Mouse (Mus musculus): ENCODE measurements around the gene Tmem53.
A peak's percentile ranks its signal among the peaks of the same experiment; 100 is the strongest.

Tmem53 gene

DNA sequence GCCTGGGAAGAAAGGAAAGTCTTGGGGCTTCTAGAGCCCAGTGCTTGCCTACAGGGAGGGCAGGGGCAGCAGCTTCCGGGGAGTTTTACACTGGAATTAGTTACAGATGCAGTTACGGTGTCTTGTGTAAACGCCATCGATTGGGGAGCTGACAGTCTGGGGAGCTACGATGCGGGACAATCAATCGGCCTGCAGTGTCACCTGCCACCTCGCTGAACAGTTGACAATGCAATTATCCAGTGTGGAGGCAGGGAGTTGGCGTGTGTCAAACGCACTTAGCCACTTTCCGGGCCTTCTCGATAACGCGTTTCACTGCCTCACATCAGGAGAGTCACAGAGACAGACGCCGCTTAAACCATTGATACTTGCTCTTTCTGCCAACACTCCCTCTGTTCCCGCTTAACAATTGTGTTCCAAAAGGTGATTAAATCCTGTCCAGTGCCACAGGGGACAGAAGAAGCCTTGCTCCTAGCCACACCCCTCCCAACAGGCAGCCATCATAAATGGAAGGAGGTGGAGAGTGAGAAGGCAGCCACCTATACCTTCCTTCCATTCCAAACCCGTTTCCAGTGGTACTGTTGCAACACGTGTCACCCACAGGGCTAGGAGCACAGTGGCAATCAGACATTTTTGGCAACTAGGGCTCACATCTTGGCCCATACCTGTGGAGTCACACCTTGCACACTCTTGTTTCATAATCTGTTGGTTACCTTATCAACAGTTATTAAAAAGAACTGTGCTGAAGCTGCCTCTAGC lies 29.5 kb downstream of the Tmem53 start:
- no peak for DNase-seq (ENCODE audit: low spot score in 2 of 2)

GRCm38 (mm10) chr4:117283271-117284191 lies 31.8 kb downstream of the Tmem53 start:
- DNase-seq (ENCODE audit: low spot score in 2 of 2): peak in 1 of 2 experiments; percentile 67

DNA sequence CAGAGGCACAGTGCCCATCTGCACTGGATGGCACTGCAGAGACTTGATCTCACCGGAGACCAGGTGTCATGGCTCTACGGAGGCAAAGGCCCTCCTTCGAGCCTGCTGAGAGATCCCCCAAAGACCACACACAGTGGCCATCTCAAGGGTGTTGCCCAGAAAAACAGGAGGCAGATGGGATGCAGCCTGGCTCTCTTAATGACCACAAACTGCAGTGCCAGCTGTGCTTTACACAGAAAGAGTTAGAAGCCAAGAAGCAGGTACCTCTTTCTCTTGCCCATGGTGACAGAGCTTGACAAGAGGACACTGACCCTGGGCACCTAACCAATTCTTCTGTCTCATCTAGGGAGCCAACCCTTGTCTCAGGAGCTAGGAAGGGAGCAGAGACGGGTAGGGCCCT lies 32.6 kb downstream of the Tmem53 start:
- no peak for DNase-seq (ENCODE audit: low spot score in 2 of 2)

GRCm38 (mm10) chr4:117288277-117288926 lies 36.7 kb downstream of the Tmem53 start:
- DNase-seq (ENCODE audit: low spot score in 2 of 2): no peak

DNA sequence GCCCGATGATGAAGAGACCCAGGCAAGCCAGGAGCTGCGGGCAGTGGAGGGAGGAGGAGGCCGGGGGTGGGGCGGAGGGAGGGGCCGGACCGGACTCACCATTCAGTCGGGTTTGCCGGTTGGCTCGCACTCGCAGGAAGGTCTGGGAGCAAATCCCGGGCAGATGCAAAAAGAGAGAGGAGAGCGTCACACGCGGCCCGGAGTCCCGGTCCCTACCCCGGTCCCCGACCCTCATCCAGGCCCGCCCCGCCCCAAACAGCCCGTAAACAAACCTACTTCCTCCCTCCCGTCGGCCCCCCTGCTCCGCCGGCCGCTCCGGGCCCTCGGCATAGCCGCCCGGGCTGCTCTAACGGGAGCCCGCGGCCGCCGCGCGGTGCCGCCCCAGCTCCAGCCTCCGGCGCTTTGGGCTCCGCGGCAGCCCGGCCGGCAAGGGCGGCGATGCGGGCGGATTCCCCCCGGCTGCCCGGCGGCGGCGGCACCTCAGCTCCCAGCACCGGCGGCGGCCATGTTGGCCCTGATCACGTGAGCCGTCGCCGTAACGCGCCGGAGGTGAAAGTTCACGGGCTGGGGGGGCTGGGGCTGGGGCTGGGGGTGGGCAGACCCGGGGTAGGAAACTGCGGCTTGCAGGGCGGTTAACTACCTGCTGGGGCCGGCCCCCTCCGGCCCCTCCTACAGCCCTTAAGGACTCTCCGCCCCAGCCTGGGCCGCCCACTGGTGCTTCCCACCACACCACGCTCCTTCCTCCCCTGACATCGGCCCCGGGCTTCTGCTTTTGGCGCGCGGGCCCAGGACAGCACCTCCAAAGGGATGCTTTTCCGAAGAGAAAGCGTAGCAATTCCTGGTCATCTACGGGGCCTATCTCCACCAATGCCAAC lies 37.4 kb downstream of the Tmem53 start:
- peak; percentile 56 to 71 for DNase-seq (ENCODE audit: low spot score in 2 of 2)

GRCm38 (mm10) chr4:117291696-117292095 lies 39.9 kb downstream of the Tmem53 start:
- DNase-seq (ENCODE audit: low spot score in 2 of 2): no peak

DNA sequence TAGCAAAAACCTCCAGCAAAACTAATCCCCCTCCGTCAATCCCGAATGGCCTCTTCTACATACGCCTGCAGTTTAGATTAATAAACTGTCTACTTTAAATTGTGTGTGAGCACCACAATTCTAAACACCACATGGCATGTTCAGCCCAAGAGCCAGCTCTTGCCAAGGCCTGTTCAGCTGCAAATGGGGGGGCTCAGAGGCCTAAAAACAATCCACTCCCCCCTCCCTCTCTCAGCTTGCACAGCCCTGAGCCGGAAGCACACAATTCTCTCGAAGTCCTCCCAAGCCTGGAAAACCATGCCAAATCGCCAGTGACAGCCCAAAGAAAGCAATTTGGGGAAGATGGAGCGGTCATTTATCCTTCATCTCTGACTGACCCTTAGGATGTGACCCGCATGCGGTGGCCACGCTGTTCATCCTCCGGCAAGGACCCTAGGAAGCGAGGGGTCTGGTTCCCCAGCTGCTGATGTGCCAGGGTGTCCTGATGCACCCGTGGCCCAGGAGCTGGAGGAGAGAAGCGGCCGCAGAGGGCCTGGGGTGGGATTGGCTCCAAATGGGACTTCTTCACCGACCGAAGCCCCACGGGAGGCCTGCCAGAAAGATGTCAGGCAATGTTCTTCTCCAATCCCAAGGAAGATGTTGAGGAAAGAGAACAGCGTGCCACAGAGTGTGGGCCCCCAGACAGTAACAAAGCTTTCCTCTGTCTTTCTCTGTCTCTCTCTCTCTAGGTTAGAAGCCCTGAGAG lies 45.3 kb downstream of the Tmem53 start:
- DNase-seq (ENCODE audit: low spot score in 2 of 2): no peak

DNA sequence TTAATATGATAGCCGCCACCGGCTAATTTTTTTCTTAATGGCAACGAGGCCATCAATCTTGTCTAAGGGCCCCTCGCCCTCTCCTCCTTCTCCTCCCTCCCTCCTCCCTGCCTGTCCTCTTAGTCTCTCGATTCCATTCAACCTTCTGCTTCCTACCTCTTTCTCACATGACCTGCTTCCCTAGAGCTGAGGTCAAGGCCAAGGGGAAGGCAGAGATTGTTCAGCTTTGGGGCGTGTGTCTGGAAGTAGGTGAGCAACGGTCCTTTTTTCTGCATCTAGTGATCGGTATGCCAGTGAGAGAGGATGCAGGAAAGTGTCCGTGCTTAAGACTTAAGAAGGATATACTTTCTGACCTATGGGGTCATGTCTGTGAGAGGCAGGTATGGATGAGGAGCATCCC lies 46.1 kb downstream of the Tmem53 start:
- DNase-seq (ENCODE audit: low spot score in 2 of 2): no peak

DNA sequence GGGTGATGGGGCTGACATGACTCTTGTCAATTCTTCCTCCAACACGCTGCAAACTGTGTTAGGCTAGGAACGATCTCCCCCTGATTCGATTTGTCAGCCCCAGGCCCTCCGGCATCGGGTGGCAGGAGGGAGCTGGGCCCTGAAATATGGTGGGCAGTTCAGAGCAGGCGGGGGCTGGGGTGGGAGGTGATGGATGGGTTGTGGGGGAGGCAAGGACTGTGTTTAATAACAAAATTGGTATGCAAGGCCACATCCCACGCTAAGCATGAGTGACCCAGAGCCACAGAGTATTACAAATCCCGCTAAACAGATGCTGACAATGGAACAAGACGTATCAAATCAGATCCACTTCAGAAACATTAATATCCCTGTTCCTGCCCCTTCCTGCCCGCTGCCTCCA lies 48.2 kb downstream of the Tmem53 start:
- DNase-seq (ENCODE audit: low spot score in 2 of 2): no peak

DNA sequence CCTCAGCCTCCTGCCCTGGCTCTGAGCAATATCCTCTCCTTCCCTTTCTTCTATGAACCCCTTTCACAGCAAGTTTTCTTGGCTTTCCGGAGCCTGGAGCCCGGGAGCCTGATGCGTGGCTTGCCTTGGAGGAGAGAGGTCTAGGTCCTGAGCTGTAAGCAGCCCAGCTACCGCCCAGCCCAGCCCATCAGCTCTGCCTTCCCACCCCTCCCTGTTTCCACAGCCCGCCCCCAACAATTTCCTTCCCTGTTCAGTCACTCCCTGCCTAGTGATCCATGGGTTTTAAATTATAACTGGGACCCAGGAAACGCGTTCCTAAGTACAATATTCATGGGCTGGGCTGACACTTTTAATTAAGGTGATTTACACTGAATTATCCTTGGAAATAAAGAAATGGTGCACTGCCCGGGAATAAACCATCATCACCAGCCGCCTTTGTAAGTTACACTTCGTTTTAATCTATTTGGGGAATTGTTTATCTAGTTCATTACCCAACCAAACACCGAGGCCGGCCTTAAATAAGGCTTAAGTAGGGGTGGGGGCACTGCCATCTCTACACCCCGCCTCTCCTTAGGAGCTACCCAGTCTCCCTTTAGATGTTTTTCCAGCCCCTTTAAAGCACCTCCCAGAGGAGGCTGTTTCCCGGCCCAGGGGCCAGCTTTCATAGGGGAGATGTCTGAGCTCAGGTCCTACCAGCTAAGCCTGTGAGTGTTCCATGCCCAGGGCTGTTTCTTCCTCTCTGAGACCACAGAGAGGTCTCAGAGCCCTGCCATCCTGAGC lies 50.5 kb downstream of the Tmem53 start:
- no peak for DNase-seq (ENCODE audit: low spot score in 2 of 2)

DNA sequence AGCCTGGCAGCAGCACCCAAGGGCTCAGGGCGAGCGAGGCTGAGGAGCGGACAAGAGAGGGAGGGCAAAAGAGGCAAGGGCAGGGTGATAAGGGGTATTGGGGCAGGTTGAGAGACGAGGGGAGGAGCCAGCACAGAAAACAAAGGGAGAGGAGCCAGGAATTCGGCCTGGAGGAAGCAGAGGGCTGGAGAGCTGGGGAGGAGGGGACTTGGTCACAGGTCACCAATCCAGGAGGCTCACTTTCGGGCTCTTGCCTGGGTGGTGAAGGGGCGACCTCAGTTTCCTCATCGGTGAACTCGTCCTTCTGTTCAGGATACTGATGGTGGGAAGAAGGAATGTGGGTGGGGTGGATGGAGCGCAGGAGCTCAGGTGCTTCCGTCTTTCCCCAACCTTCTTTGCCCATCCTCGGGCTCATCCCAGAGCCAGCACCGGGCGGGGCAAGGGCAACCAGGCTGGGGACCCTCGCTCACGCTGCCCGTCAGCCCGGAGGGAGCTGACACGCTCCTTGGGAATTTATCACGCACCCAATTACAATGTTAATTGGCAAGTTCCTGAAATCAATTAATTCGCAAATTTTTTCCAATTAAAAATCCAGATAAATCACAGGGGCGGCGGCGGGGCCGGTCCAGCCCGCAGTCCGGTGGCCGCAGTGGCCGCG lies 52.0 kb downstream of the Tmem53 start:
- DNase-seq (ENCODE audit: low spot score in 2 of 2): no peak

GRCm38 (mm10) chr4:117304239-117305025 lies 52.7 kb downstream of the Tmem53 start:
- no peak for DNase-seq (ENCODE audit: low spot score in 2 of 2)

DNA sequence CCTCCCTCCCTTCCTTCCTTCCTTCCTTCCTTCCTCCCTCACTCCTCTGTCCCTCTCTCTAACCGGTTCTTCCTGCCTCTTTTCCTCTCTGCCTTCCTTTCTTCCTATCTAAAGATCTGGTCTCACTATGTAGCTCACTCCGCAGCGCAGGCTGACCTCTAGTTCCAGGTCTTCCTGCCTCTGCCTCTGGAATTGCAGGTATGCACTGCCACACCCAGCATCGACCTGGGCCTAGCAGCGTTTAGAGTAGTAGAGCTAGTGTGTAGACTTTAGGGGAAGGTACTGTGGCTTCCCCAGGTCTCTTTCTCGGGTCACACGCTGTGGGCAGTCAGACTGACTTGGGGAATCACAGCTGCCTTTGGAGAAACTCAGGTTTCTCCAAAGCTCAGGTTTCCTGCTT lies 53.7 kb downstream of the Tmem53 start:
- DNase-seq (ENCODE audit: low spot score in 2 of 2): no peak

DNA sequence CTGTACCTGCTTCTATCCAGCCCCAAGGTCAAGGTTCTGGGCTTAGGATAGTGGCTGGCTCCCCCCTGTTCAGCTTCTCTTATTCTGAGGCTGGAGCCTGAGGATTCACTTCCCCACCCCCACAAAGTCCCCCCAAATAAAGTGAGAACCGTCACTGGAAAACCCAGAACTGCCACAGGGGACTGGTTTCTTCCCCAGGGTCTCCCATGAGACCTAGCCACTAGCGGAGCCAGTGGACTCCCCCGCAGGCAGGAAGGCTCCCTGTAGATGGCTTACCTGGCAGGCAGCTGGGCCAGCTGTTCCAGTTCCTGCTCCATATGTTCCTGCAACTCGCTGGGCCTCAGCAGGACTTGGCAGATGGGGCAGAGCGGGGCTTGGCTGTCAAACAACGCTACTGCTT lies 55.5 kb downstream of the Tmem53 start:
- no peak for DNase-seq (ENCODE audit: low spot score in 2 of 2)

- DNase-seq (ENCODE audit: low spot score in 2 of 2): no peak
These were observed 57.7 kb downstream of the Tmem53 start for GRCm38 (mm10) chr4:117309427-117309826.

- no peak for DNase-seq (ENCODE audit: low spot score in 2 of 2)
These were observed 60.1 kb downstream of the Tmem53 start for GRCm38 (mm10) chr4:117311891-117312290.

- no peak for DNase-seq (ENCODE audit: low spot score in 2 of 2)
These were observed 60.8 kb downstream of the Tmem53 start for GRCm38 (mm10) chr4:117312416-117313084.

- DNase-seq (ENCODE audit: low spot score in 2 of 2): no peak
These were observed 61.3 kb downstream of the Tmem53 start for GRCm38 (mm10) chr4:117313085-117313424.
